Mouse (Mus musculus) brain, adult 2 months (tissue): Measurements from ENCODE around the gene Mmp15.
A peak's percentile ranks its signal among the peaks of the same experiment; 100 is the strongest.

Experiments
- DNase-seq: peaks from one replicate; pipeline ENCODE4 v3.0.0; 2011; ENCODE audit warnings: low read depth, low spot score

Mmp15 gene

GRCm38 (mm10) chr8:95352151-95352870, at the start of gene Mmp15:
TSS of gene Mmp15 (plus strand) at chr8:95352268.
- peak; percentile 62 for DNase-seq

- DNase-seq: peak; percentile 56
Measured at GRCm38 (mm10) chr8:95302410-95302809, 49.7 kb upstream of the Mmp15 start.

GRCm38 (mm10) chr8:95305526-95305925, 46.5 kb upstream of the Mmp15 start:
- no peak for DNase-seq

- no peak for DNase-seq
Measured at GRCm38 (mm10) chr8:95306431-95306830, 45.6 kb upstream of the Mmp15 start, which contains the start of gene Cngb1. TSS of gene Cngb1 (minus strand) at chr8:95306585.

GRCm38 (mm10) chr8:95310342-95310970, 41.6 kb upstream of the Mmp15 start, which contains the start of gene Tepp:
TSS of gene Tepp (plus strand) at chr8:95310566.
- no peak for DNase-seq

- no peak for DNase-seq
Measured at GRCm38 (mm10) chr8:95312836-95313235, 39.2 kb upstream of the Mmp15 start.

- no peak for DNase-seq
Measured at GRCm38 (mm10) chr8:95313857-95314256, 38.2 kb upstream of the Mmp15 start.

GRCm38 (mm10) chr8:95314707-95315106, 37.4 kb upstream of the Mmp15 start:
- peak; percentile 39 for DNase-seq

GRCm38 (mm10) chr8:95315350-95315749, 36.7 kb upstream of the Mmp15 start:
- DNase-seq: no peak

- peak; percentile 61 for DNase-seq
Measured at GRCm38 (mm10) chr8:95320224-95321139, 31.6 kb upstream of the Mmp15 start.

GRCm38 (mm10) chr8:95323201-95323600, 28.9 kb upstream of the Mmp15 start:
- no peak for DNase-seq

GRCm38 (mm10) chr8:95324646-95325045, 27.4 kb upstream of the Mmp15 start:
- no peak for DNase-seq

- DNase-seq: no peak
Measured at GRCm38 (mm10) chr8:95326822-95327221, 25.2 kb upstream of the Mmp15 start.

- no peak for DNase-seq
Measured at GRCm38 (mm10) chr8:95327866-95328465, 24.1 kb upstream of the Mmp15 start.

GRCm38 (mm10) chr8:95330367-95330766, 21.7 kb upstream of the Mmp15 start:
- DNase-seq: no peak

GRCm38 (mm10) chr8:95331156-95331719, 20.8 kb upstream of the Mmp15 start:
- peak; percentile 75 for DNase-seq

GRCm38 (mm10) chr8:95331720-95332436, 20.2 kb upstream of the Mmp15 start, which contains the start of the genes Zfp319 and Usb1:
TSS of gene Zfp319 (minus strand) at chr8:95331950.
TSS of gene Usb1 (plus strand) at chr8:95332284.
- DNase-seq: peak; percentile 94

GRCm38 (mm10) chr8:95332437-95333199, 19.4 kb upstream of the Mmp15 start:
- DNase-seq: no peak

GRCm38 (mm10) chr8:95335706-95336105, 16.4 kb upstream of the Mmp15 start:
- no peak for DNase-seq

GRCm38 (mm10) chr8:95336363-95336762, 15.7 kb upstream of the Mmp15 start:
- DNase-seq: no peak
